Mouse (Mus musculus) cerebellum, adult 11 months (tissue): ENCODE results near the gene Pdgfa.

ENCODE experiments used
- DNase-seq: peaks from one replicate; pipeline ENCODE4 v3.0.0; 2022

The Pdgfa gene

DNA sequence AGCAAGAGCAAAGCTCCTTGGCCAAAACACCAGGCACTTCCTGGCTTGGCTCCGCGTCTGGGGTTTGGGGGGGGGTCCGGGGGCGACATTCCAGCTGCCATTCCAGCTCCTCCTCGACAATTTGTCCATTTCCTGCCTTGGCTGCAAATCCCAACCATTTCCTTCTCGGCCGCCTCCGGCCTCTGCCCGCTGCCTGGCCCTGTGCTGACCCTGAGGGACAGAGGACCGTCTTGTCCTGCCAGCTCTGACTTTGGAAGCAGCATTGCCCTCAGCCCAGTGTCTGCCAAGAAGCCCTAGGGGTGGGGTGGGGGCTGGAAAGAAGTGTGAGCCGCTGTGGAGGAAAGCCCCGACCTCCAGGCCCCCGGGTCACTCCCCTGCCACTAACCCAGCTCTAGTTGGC is 44.2 kb downstream of the Pdgfa start:
- no peak for DNase-seq

DNA sequence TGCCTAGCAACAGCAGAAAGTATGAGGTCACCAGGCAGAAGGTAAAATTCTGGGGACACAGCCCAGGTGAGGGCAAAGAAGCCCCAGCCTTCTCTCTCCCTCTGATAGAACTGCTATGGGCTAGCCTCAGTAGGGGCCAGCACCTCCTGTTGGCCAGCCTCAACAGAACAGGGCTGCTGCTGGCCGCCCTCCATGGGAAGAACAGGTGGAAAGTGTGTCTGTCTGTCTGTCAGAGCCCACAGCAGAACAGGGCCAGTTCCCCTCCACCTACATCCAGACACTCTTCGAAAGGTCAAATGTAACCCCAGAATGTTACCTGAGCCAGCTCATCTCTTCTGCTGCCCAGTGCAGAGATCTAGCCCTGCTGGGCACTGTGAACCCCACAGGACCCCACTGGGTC is 45.9 kb downstream of the Pdgfa start:
- no peak for DNase-seq

- no peak for DNase-seq
Observed at GRCm38 (mm10) chr5:138949165-138949564, 48.0 kb downstream of the Pdgfa start.

GRCm38 (mm10) chr5:138948031-138948980 is 48.9 kb downstream of the Pdgfa start:
- no peak for DNase-seq

DNA sequence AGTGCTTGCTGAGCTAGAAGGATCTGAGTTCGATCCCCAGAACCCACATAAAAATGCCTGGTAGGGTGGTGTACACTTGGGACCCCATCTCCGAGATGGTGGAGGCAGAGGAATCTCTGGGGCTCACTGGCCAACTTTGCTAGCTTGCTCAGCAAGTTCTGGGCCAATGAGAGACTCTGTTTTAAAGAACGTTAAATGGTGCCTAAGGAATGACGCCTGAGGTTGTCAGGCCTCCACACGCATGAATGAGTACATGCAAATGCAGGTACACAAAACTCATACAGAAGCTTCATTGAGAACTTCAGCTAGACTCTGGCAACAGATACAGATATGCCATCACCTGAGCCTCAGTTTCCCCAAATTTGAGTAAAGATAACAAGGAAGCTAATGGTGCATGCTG is 49.7 kb downstream of the Pdgfa start:
- DNase-seq: no peak

DNA sequence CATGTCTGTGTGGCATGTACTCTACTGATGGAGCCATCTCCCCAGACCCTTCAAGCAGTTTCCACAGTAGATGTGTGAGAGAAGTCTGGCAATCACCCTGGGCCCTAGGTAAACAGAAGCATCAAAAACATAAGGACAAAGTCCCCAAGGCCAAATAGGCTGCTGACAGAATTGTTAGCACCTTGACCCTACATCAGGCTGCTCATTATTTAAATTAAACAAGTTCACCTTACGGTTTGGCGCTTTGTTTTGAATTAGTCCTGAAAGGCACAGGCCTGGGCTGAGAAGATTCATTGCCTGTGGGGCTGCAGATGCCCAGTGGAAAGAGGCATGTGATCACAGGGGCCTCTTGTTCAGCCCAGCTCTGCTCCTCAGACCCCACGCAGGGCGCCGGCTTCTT is 50.2 kb downstream of the Pdgfa start:
- DNase-seq: no peak

- no peak for DNase-seq
Observed at GRCm38 (mm10) chr5:138945011-138945410, 52.2 kb downstream of the Pdgfa start.

DNA sequence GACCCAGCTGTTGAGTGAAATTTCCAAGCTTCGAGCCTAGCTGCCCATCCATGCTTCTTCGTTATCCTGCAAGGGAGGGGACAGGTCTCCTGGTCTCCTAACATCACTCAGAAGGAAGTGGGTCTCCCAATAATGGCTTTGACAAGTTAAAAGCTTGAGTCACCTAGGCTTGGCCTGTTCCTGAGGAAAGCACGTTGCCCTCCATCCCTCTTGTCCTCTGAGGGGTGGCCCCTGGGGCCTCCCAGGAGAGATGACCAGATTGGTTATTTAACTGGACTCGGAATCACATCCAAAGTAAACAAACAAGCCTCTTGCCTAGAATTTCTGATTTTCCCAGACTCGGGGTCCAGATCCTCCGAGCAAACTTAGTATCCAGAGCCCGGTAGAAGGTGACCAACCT is 52.6 kb downstream of the Pdgfa start:
- no peak for DNase-seq

DNA sequence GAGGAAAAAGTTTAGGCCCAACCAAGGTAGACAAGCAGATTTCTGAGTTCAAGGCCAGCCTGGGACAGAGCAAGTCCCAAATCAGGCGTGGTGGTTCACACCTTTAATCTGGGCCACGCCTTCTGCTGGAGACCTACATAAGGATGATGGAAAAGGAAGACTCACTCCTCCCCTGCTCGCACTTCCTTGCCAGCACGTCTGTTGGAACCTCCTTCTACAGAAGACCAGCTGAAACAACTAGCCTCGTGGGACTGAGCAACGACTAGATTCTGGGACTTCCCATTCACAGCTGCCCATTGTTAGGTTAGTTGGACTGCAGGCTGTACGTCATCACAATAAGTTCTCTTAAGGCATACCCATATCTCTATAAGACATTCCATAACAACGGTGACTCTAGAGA is 55.3 kb downstream of the Pdgfa start:
- no peak for DNase-seq

- no peak for DNase-seq
Observed at GRCm38 (mm10) chr5:138940576-138940975, 56.6 kb downstream of the Pdgfa start.

- no peak for DNase-seq
Observed at GRCm38 (mm10) chr5:138938572-138939163, 58.5 kb downstream of the Pdgfa start.

DNA sequence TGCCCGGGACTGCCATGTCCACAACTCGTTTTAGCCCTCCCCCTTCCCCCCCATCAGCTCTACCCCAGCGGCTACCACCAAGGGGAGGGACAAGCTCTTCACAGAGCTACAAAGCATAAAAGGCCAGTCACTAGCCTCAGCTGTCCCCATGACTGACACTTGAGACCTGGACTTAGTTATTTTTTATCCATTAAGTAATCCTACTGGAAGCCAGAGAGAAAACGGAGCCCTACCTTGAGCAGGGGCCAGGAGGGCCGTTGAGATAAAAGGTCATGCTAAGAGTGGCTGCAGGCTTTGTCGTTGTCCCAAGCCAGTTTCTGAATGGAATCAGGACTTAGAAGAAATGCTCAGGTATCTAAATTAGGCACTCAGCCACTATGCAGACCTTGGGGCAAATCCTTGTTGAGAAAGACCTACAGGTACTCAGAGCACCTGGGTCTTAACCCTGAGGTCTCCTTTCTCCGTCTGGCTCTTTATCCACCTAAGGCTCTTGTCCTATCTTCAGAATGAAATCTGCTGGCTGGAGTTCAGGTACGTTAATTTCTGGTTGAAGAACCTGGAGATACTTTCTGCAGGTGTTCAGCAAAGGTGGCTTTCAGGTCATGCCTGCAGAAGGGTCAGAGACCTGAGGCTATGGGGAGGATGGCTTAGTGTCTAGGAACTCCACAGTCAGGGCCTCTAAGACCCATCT is 60.6 kb downstream of the Pdgfa start:
- no peak for DNase-seq

- DNase-seq: no peak
Observed at GRCm38 (mm10) chr5:138934540-138934939, 62.6 kb downstream of the Pdgfa start.

DNA sequence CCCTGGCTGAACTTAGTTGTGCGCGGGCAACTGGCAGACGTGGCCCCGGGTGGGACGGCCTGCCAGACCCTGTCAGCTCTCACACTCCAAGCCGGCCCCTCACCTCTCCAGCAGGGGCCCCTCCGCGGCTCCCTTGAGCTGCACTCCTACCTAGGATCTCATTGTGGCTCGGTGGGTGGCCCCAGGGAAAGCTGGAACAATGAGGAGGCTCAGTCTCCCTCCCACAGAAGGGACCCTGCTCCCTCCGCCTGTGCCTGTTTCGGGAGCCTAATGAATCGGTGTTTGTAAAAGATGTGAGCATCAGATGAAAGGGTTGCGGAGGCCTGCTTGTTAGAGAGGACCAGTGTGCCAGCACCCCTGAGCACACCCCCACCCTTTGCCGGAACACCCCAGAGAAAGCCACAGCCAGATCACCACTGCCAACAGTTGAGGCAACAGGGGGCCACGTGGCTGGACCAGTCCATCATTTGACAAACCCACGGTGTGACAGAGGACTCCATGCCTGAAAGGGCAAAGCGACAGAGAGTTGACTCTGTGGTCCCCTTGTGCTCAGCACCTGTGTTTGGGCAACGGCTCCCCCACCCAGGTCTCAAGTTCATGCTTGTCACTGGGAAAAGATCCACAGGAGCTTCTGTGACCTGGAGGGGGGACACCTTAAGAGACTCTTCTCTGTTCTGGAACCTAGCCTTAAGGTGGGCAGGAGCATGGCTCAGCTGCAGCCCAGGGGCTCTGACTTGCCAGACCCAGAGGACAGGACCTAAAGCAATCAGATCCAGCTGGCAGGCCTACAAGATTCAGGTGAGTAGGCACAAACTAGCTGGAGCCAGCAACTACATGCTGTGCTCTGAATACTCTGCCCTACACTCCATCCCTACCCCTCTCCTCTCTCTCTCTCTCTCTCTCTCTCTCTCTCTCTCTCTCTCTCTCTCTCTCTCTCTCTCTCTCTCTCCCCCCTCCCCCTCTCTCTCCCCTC is 64.4 kb downstream of the Pdgfa start:
- DNase-seq: no peak

- DNase-seq: no peak
Observed at GRCm38 (mm10) chr5:138931836-138932235, 65.3 kb downstream of the Pdgfa start.

GRCm38 (mm10) chr5:138929879-138930507 is 67.2 kb downstream of the Pdgfa start:
- no peak for DNase-seq
